Mouse (Mus musculus): Measurements from ENCODE around the gene Snrk. TPM values are rescaled to one million over a fixed set of nuclear protein-coding genes. Genes with fewer than 3 reads are reported as not detected.
"Not testable (repeated sequence)": the region's sequence is repeated elsewhere in the genome, so short reads cannot be mapped to it uniquely, and the experiment has no call there.

Gene Snrk
- polyA plus RNA-seq, 1 experiment from 2014 or later = 57.8 TPM

DNA sequence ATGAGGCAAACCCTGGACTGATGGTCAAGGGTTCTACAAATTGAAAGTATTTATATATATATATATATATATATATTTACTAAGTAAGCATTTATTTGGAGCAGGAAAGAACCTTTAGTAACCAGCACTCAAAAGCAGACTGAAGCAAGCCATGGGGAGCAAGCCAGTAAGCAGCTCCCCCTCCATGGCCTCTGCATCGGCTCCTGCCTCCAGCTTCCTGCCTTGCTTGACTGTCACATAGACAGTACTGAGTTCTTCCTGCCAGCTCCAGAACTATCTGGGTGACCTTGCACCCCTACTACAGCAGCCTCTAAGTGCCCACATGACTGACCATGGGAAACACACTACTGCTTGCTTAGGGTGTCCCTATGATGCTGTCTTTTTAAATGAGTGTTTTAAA is 35.4 kb downstream of the Snrk start:
- no peak for ATAC-seq (ENCODE audit: low FRiP score)
- WGBS = 78% methylated on average over 1 of the region's 1 CpGs
- Histone ChIP-seq H3K9ac (no peak overlapping the region), H3K4me1 (no peaks in the 10 kb centered on the region), H3K27ac (no peak overlapping the region), H3K4me3 (no peak overlapping the region), H3K4me2 (replicated peaks) (no peak overlapping the region), H3K9me3 (replicated peaks) (no peaks in the 10 kb centered on the region), H3K36me3 (peaks cover 9% of the 10 kb centered on the region), H3K27me3 (no peaks in the 10 kb centered on the region)

- Histone ChIP-seq H3K9me3 (replicated peaks) (no peaks in the 10 kb centered on the region), H3K27ac (no peak overlapping the region), H3K4me3 (no peak overlapping the region), H3K4me2 (replicated peaks) (no peak overlapping the region), H3K4me1 (no peaks in the 10 kb centered on the region), H3K36me3 (peaks cover 18% of the 10 kb centered on the region), H3K9ac (no peak overlapping the region), H3K27me3 (no peaks in the 10 kb centered on the region)
- WGBS = 92% methylated on average over 3 of the region's 3 CpGs
- no peak for ATAC-seq (ENCODE audit: low FRiP score)
These were observed 36.4 kb downstream of the Snrk start for GRCm38 (mm10) chr9:122153436-122153835.

DNA sequence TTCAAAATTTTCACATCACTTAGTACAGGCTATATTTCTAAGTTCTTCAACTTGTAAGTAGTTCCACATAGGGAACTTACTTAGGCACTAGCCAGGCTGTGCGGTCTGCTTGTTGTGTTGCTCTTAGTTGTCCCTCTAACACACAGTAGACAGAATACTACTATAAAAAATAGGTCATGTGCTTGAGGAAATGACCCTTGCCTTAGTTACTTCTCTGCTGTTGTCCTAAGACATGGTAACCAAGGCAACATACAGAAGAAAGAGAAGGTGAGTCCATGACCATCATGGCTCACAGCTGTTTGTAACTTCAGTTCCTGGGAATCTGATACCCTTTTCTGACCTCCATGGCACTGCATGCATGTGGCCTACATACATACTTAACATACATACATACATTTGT is 38.1 kb downstream of the Snrk start:
- Histone ChIP-seq H3K4me3 (no peak overlapping the region), H3K27me3 (no peaks in the 10 kb centered on the region), H3K36me3 (peaks cover 23% of the 10 kb centered on the region), H3K9me3 (replicated peaks) (no peaks in the 10 kb centered on the region), H3K4me1 (no peaks in the 10 kb centered on the region), H3K27ac (no peak overlapping the region), H3K9ac (no peak overlapping the region), H3K4me2 (replicated peaks) (no peak overlapping the region)
- WGBS = 97% methylated on average over 1 of the region's 1 CpGs
- no peak for ATAC-seq (ENCODE audit: low FRiP score)

DNA sequence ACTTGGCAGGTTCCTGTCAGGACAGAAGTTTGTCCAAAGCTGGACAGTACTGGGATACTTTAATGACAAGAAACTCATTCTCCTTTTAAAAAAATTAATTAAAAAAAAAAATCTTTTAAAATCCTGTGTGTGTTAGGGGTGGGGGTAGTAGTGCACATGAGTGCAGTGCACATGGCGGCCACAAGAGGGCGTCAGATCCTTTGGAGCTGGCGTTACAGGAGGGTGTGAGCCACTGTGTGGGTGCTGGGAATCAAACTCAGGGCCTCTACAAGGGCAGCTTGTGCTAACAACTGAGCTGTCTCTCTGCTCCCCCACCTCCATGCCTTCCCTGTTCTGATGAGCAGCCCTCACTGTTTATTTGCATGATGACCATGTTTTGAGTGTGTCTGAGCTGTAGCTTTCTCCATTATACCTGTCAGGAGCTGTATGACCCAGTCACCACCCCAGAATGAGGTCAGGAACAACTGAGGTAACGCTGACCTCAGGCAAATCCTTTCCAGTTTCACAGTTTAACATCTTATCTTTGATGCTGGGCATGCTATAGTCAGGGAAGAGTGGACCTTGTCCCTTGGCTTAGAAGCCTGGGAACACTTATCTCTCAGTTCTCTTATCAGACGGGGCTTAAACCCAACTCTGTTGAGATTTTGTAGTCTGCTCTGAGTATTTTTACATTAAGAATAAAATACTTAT is 39.5 kb downstream of the Snrk start:
- peaks cover 33% of the 10 kb centered on the region for H3K36me3 ChIP-seq
- ATAC-seq (ENCODE audit: low FRiP score) = no peak
- no peak overlapping the region for H3K4me3 ChIP-seq
- H3K4me2 ChIP-seq (replicated peaks) = no peak overlapping the region
- H3K9me3 ChIP-seq (replicated peaks) = no peaks in the 10 kb centered on the region
- 85% methylated on average over 5 of the region's 5 CpGs for WGBS
- H3K27ac ChIP-seq = no peak overlapping the region
- no peak overlapping the region for H3K9ac ChIP-seq
- H3K27me3 ChIP-seq = no peaks in the 10 kb centered on the region
- no peaks in the 10 kb centered on the region for H3K4me1 ChIP-seq

- no peak overlapping the region for H3K4me3 ChIP-seq
- H3K27me3 ChIP-seq = no peaks in the 10 kb centered on the region
- WGBS = 97% methylated on average over 14 of the region's 14 CpGs
- peaks cover 33% of the 10 kb centered on the region for H3K36me3 ChIP-seq
- H3K4me2 ChIP-seq (replicated peaks) = no peak overlapping the region
- ATAC-seq (ENCODE audit: low FRiP score) = no peak
- no peaks in the 10 kb centered on the region for H3K4me1 ChIP-seq
- H3K27ac ChIP-seq = no peak overlapping the region
- no peak overlapping the region for H3K9ac ChIP-seq
- H3K9me3 ChIP-seq (replicated peaks) = no peaks in the 10 kb centered on the region
These were observed 40.0 kb downstream of the Snrk start for GRCm38 (mm10) chr9:122157079-122157441.

DNA sequence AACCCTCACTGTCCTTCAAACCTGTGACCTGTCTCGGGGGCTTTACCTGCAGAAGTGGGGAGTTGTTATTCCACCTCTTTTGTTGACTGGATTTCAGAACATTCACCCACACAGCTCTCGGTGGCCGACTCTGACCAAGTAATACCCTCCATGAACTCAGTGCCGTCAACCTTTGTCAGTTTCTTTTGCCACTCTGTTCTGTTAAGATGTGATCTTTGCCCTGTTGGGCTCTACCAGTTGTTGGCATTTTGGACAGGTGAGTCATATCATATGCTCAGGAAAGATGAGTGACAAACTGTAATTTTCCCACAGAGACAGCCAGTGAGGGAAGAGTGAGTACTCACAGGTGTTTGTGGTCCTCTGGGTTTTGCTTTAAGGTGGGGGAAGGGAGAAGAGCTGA is 47.5 kb downstream of the Snrk start:
- Histone ChIP-seq H3K4me1 (no peaks in the 10 kb centered on the region), H3K36me3 (peaks cover 65% of the 10 kb centered on the region), H3K4me3 (no peak overlapping the region), H3K9me3 (replicated peaks) (no peaks in the 10 kb centered on the region), H3K27ac (no peak overlapping the region), H3K9ac (no peak overlapping the region), H3K4me2 (replicated peaks) (no peak overlapping the region), H3K27me3 (no peaks in the 10 kb centered on the region)
- 95% methylated on average over 4 of the region's 4 CpGs for WGBS
- ATAC-seq (ENCODE audit: low FRiP score) = no peak

- not testable (repeated sequence) for ATAC-seq (ENCODE audit: low FRiP score); H3K9me3 ChIP-seq (replicated peaks); H3K27ac ChIP-seq; H3K4me2 ChIP-seq (replicated peaks); H3K4me1 ChIP-seq; H3K4me3 ChIP-seq; H3K9ac ChIP-seq; H3K27me3 ChIP-seq
- WGBS = 92% methylated on average over 5 of the region's 5 CpGs
- peaks cover 60% of the 10 kb centered on the region for H3K36me3 ChIP-seq
These were observed 50.7 kb downstream of the Snrk start for GRCm38 (mm10) chr9:122167719-122168118.

GRCm38 (mm10) chr9:122169901-122170300 is 52.8 kb downstream of the Snrk start:
- Histone ChIP-seq H3K4me3 (no peak overlapping the region), H3K27me3 (no peaks in the 10 kb centered on the region), H3K9me3 (replicated peaks) (no peaks in the 10 kb centered on the region), H3K27ac (no peak overlapping the region), H3K9ac (no peak overlapping the region), H3K4me1 (peaks cover 4% of the 10 kb centered on the region; the same call in 1 of the 2 replicates), H3K36me3 (peaks cover 53% of the 10 kb centered on the region), H3K4me2 (replicated peaks) (no peak overlapping the region)
- no peak for ATAC-seq (ENCODE audit: low FRiP score)
- WGBS = 90% methylated on average over 6 of the region's 6 CpGs

GRCm38 (mm10) chr9:122172612-122173186 is 55.6 kb downstream of the Snrk start:
- Histone ChIP-seq H3K27me3 (no peaks in the 10 kb centered on the region), H3K36me3 (peaks cover 40% of the 10 kb centered on the region), H3K4me3 (no peak overlapping the region), H3K4me1 (peaks cover 4% of the 10 kb centered on the region; the same call in 1 of the 2 replicates), H3K9ac (no peak overlapping the region), H3K4me2 (replicated peaks) (no peak overlapping the region), H3K9me3 (replicated peaks) (no peaks in the 10 kb centered on the region), H3K27ac (no peak overlapping the region)
- 88% methylated on average over 11 of the region's 11 CpGs for WGBS
- ATAC-seq (ENCODE audit: low FRiP score) = no peak

DNA sequence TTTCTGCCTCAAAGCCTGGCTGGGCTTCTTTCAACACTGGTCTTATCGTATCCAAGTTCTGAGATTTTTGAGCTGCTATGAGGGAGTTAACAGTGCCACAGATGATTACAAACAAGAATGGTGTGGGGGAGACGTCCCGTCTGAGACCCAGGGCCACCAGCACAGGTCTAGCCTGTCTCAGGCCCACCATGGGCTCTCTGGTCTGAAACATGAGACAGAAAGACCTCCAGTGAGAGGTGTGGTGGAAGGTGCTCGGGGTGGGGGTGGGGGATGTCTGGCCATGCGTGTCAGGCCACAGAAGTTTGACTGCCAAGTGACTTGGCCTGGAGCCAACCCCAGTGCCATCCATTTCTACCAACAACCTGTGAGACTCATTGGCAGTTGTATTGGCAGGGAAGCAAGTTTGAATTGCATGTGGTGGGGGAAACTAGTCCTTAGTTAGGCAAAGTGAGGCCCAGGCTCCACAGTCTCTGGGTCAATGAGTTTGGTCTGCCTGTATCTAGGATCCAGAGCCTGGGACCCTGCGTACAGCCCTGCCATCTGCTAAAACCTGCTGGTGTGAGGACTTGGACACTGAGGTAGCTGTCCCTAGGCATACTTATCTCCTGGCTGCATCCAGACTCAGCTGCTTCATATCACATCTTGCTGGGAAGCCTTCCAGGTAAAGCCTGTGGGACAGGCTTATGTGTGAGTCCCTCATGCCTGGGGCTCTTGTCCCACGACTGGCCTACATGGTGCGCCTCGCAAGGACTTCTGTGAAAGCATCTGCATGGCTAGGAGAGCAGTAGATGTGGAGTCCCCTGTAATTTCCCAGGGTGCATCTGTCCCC is 56.6 kb downstream of the Snrk start:
- Histone ChIP-seq H3K27me3 (no peaks in the 10 kb centered on the region), H3K9ac (no peak overlapping the region), H3K4me1 (peaks cover 11% of the 10 kb centered on the region; the same call in 1 of the 2 replicates), H3K4me2 (replicated peaks) (no peak overlapping the region), H3K4me3 (no peak overlapping the region), H3K36me3 (peaks cover 35% of the 10 kb centered on the region), H3K27ac (no peak overlapping the region), H3K9me3 (replicated peaks) (no peaks in the 10 kb centered on the region)
- WGBS = 85% methylated on average over 9 of the region's 9 CpGs
- no peak for ATAC-seq (ENCODE audit: low FRiP score)

DNA sequence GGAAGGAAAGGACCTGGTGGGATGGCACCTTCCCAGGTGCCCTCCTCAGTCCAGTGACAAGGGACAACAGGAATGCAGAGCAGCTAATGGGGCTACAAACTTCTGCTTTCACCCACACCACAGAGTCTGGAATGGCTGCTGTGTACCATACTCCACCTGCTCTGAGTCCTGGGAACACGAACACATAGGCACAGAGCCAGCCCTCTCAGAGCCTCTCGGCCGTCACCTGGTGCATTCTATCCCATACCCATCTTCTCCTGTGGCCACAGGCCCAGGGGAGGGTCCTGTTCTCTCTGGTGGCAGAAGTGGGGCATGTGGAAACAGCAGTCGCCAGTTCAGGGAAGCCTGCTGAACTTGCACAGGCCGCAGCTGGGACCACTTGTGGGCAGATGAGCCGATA is 57.7 kb downstream of the Snrk start:
- 90% methylated on average over 6 of the region's 6 CpGs for WGBS
- H3K36me3 ChIP-seq = peaks cover 33% of the 10 kb centered on the region

DNA sequence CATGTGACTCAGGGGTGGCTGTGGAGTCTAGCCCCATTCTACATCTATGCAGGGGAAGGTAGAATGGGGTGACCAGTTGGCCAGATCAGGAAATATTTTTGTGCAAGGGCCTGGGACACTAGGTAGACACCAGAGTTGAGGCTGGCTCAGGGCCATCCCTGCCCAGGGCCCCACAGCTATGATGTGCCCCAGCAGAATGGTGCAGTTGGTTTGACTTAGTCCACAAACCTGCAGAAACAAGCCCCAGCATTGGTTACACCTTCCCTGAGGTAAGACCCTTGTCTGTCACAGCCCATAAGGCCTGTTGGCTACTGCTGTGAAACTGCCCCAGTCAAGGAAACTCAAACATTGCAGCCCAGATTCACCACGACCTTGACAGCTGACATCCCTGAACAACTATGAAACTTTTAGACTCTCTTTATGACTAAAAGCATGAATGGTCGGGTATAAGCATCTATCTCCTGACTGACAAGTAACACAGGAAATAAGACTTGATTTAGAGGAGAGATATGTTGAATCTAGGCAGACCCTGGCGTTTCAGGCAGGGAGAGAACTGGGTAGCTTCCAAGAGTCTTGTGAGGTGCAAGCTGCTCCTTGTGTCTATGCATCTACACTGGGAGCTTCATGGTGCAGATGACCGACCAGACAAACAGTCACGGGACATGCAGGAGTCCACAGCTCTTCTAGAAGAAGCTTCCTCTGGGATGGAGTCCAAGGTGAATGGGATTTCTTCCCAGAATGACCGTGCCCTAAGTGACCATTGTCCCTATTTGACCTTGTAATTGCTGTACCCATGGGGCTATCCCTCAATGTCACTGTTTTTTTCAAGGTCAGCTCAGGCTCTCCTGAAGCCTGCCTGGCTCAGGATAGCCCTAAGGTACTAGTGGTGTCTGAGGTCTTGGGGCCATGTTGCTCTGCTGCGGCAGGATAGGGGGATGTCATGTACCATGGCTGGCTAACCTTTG is 60.5 kb downstream of the Snrk start:
- Histone ChIP-seq H3K27ac (no peak overlapping the region), H3K4me3 (no peak overlapping the region), H3K4me1 (peaks cover 13% of the 10 kb centered on the region; the same call in 1 of the 2 replicates), H3K9me3 (replicated peaks) (no peaks in the 10 kb centered on the region), H3K36me3 (peaks cover 28% of the 10 kb centered on the region), H3K27me3 (no peaks in the 10 kb centered on the region), H3K9ac (no peak overlapping the region), H3K4me2 (replicated peaks) (no peak overlapping the region)
- WGBS = 86% methylated on average over 7 of the region's 7 CpGs
- no peak for ATAC-seq (ENCODE audit: low FRiP score)

More for the DNA sequence above, 57.7 kb downstream of the Snrk start:
- no peak overlapping the region for H3K27ac ChIP-seq
- no peaks in the 10 kb centered on the region for H3K9me3 ChIP-seq (replicated peaks)
- no peak for ATAC-seq (ENCODE audit: low FRiP score)
- H3K27me3 ChIP-seq = no peaks in the 10 kb centered on the region
- H3K4me2 ChIP-seq (replicated peaks) = no peak overlapping the region
- peaks cover 13% of the 10 kb centered on the region; the same call in 1 of the 2 replicates for H3K4me1 ChIP-seq
- no peak overlapping the region for H3K4me3 ChIP-seq
- H3K9ac ChIP-seq = no peak overlapping the region

Measured in hindbrain, embryonic 12.5 days (tissue).